Mouse (Mus musculus) liver, embryonic 16.5 days (tissue): ENCODE results near the gene Akr1cl. TPM values are rescaled to one million over a fixed set of nuclear protein-coding genes. Genes with fewer than 3 reads are reported as not detected.
"Not testable (repeated sequence)": the region's sequence is repeated elsewhere in the genome, so short reads cannot be mapped to it uniquely, and the experiment has no call there.

Experiments used
- ATAC-seq: fragments of 200-750 bp; cut with Nextera tagmentation; 2 replicates; pipeline ENCODE4 v1.8.0; 2017; ENCODE audit warnings: low read depth, mild to moderate bottlenecking, moderate number of reproducible peaks, moderate library complexity
- H3K27ac ChIP-seq: fragments of 300-500 bp; sonication (generic); 2 replicates; pipeline ENCODE4 v1.5.1; 2014; ENCODE audit warnings: mild to moderate bottlenecking, low read length
- H3K27me3 ChIP-seq: fragments of 300-500 bp; sonication (generic); 2 replicates; pipeline ENCODE4 v1.6.1; 2014; ENCODE audit warnings: low read depth, low read length, mixed read lengths; ENCODE audit not compliant: control insufficient read depth, insufficient read depth
- H3K36me3 ChIP-seq: fragments of 300-500 bp; sonication (generic); 2 replicates; pipeline ENCODE4 v1.6.1; 2014; ENCODE audit warnings: mild to moderate bottlenecking; ENCODE audit not compliant: control insufficient read depth, insufficient read depth
- H3K4me1 ChIP-seq: fragments of 300-500 bp; sonication (generic); 2 replicates; pipeline ENCODE4 v1.6.1; 2014; ENCODE audit warnings: low read depth, low read length, mixed read lengths; ENCODE audit not compliant: control insufficient read depth
- H3K4me2 ChIP-seq: fragments of 300-500 bp; sonication (generic); 2 replicates; pipeline ENCODE4 v1.6.1; 2014; ENCODE audit warnings: low read depth, low read length, mixed read lengths
- H3K4me3 ChIP-seq: fragments of 300-500 bp; sonication (generic); 2 replicates; pipeline ENCODE4 v1.5.1; 2014; ENCODE audit warnings: low read depth, mild to moderate bottlenecking, low read length
- H3K9ac ChIP-seq: fragments of 300-500 bp; sonication (generic); 2 replicates; pipeline ENCODE4 v1.6.1; 2014; ENCODE audit warnings: low read depth, low read length
- H3K9me3 ChIP-seq: fragments of 300-500 bp; sonication (generic); replicated peaks from 2 replicates; pipeline ENCODE4 v1.6.1; 2016; ENCODE audit warnings: low read length; ENCODE audit not compliant: control insufficient read depth
- WGBS: fragments of 180-500 bp; shearing (Covaris S2); extraction: QIAGEN DNeasy Blood & Tissue Kit; methylation state at CpG from one replicate; pipeline ENCODE4 v1.1.7; 2014; ENCODE audit not compliant: insufficient replicate concordance; 5-methylcytosine and 5-hydroxymethylcytosine counted together
- polyA plus RNA-seq: library from polyadenylated mRNA; unstranded; fragments of >200 nt; fragmentation: Nextera tagmentation; extraction: Ambion mirVana; gene quantifications from 2 replicates; pipeline ENCODE4 v1.2.1, GENCODE M21; 2015

Gene Akr1cl
- polyA plus RNA-seq, 1 experiment from 2014 or later = 0.25 TPM

GRCm38 (mm10) chr1:65050952-65051351 is 18.4 kb upstream of the Akr1cl start, which contains the start of gene Cryge:
Gene Cryge (minus strand): TSS chr1:65051149.
- not testable (repeated sequence) for H3K9me3 ChIP-seq, ATAC-seq
- 74% methylated on average over 10 of the region's 12 CpGs for WGBS

GRCm38 (mm10) chr1:65048781-65049180 is 16.2 kb upstream of the Akr1cl start:
- WGBS = 58% methylated on average over 12 of the region's 12 CpGs
- Histone ChIP-seq H3K9ac (no peak overlapping the region), H3K4me1 (no peaks in the 10 kb centered on the region), H3K9me3 (no peaks in the 10 kb centered on the region), H3K4me2 (no peak overlapping the region), H3K4me3 (no peak overlapping the region), H3K27me3 (no peaks in the 10 kb centered on the region), H3K27ac (no peak overlapping the region), H3K36me3 (no peaks in the 10 kb centered on the region)
- no peak for ATAC-seq

More at GRCm38 (mm10) chr1:65050952-65051351, 18.4 kb upstream of the Akr1cl start, which contains the start of gene Cryge:
- H3K4me3 ChIP-seq, H3K4me2 ChIP-seq, H3K27me3 ChIP-seq, H3K4me1 ChIP-seq, H3K9ac ChIP-seq, H3K36me3 ChIP-seq, H3K27ac ChIP-seq: not testable (repeated sequence)

GRCm38 (mm10) chr1:65046401-65047109 is 14.0 kb upstream of the Akr1cl start:
- no peaks in the 10 kb centered on the region for H3K4me1 ChIP-seq
- no peaks in the 10 kb centered on the region for H3K9me3 ChIP-seq
- ATAC-seq = no peak
- no peaks in the 10 kb centered on the region for H3K27me3 ChIP-seq
- no peaks in the 10 kb centered on the region for H3K36me3 ChIP-seq
- no peak overlapping the region for H3K27ac ChIP-seq
- H3K4me2 ChIP-seq = no peak overlapping the region
- 31% methylated on average over 8 of the region's 8 CpGs for WGBS
- H3K9ac ChIP-seq = no peak overlapping the region
- no peak overlapping the region for H3K4me3 ChIP-seq

- 66% methylated on average over 2 of the region's 2 CpGs for WGBS
- no peaks in the 10 kb centered on the region for H3K36me3 ChIP-seq
- no peaks in the 10 kb centered on the region for H3K9me3 ChIP-seq
- no peak overlapping the region for H3K4me3 ChIP-seq
- H3K4me1 ChIP-seq = no peaks in the 10 kb centered on the region
- no peak for ATAC-seq
- no peak overlapping the region for H3K27ac ChIP-seq
- no peaks in the 10 kb centered on the region for H3K27me3 ChIP-seq
- no peak overlapping the region for H3K4me2 ChIP-seq
- no peak overlapping the region for H3K9ac ChIP-seq
These were observed 10.9 kb upstream of the Akr1cl start for GRCm38 (mm10) chr1:65043433-65043832.

- no peaks in the 10 kb centered on the region for H3K9me3 ChIP-seq
- no peaks in the 10 kb centered on the region for H3K27me3 ChIP-seq
- H3K36me3 ChIP-seq = no peaks in the 10 kb centered on the region
- no peak for ATAC-seq
- H3K9ac ChIP-seq = no peak overlapping the region
- no peak overlapping the region for H3K4me3 ChIP-seq
- no peak overlapping the region for H3K27ac ChIP-seq
- H3K4me2 ChIP-seq = no peak overlapping the region
- no peaks in the 10 kb centered on the region for H3K4me1 ChIP-seq
- 76% methylated on average over 3 of the region's 3 CpGs for WGBS
These were observed 9.3 kb upstream of the Akr1cl start for GRCm38 (mm10) chr1:65041837-65042236.

- no peak for ATAC-seq
- H3K9me3 ChIP-seq = no peaks in the 10 kb centered on the region
- H3K4me2 ChIP-seq = no peak overlapping the region
- WGBS = 59% methylated on average over 6 of the region's 6 CpGs
- H3K9ac ChIP-seq = no peak overlapping the region
- H3K36me3 ChIP-seq = no peaks in the 10 kb centered on the region
- no peaks in the 10 kb centered on the region for H3K4me1 ChIP-seq
- no peak overlapping the region for H3K27ac ChIP-seq
- no peak overlapping the region for H3K4me3 ChIP-seq
- H3K27me3 ChIP-seq = no peaks in the 10 kb centered on the region
These were observed 8.2 kb upstream of the Akr1cl start for GRCm38 (mm10) chr1:65040806-65041205.

- ATAC-seq = no peak
- WGBS = 59% methylated on average over 3 of the region's 3 CpGs
- Histone ChIP-seq H3K4me2 (no peak overlapping the region), H3K4me1 (no peaks in the 10 kb centered on the region), H3K27me3 (no peaks in the 10 kb centered on the region), H3K9ac (no peak overlapping the region), H3K9me3 (no peaks in the 10 kb centered on the region), H3K27ac (no peak overlapping the region), H3K4me3 (no peak overlapping the region), H3K36me3 (no peaks in the 10 kb centered on the region)
These were observed 7.1 kb upstream of the Akr1cl start for GRCm38 (mm10) chr1:65039679-65040078.

- H3K9me3 ChIP-seq = no peaks in the 10 kb centered on the region
- WGBS = 32% methylated on average over 2 of the region's 2 CpGs
- ATAC-seq = no peak
- H3K4me3 ChIP-seq = no peak overlapping the region
- no peaks in the 10 kb centered on the region for H3K27me3 ChIP-seq
- no peaks in the 10 kb centered on the region for H3K4me1 ChIP-seq
- H3K4me2 ChIP-seq = no peak overlapping the region
- no peak overlapping the region for H3K27ac ChIP-seq
- no peaks in the 10 kb centered on the region for H3K36me3 ChIP-seq
- no peak overlapping the region for H3K9ac ChIP-seq
These were observed 5.0 kb upstream of the Akr1cl start for GRCm38 (mm10) chr1:65037542-65037941.

- no peaks in the 10 kb centered on the region for H3K27me3 ChIP-seq
- no peaks in the 10 kb centered on the region for H3K36me3 ChIP-seq
- no peaks in the 10 kb centered on the region for H3K9me3 ChIP-seq
- WGBS = 40% methylated on average over 3 of the region's 3 CpGs
- H3K4me2 ChIP-seq = no peak overlapping the region
- H3K4me3 ChIP-seq = no peak overlapping the region
- no peak overlapping the region for H3K9ac ChIP-seq
- no peaks in the 10 kb centered on the region for H3K4me1 ChIP-seq
- no peak overlapping the region for H3K27ac ChIP-seq
- ATAC-seq = no peak
These were observed 3.0 kb upstream of the Akr1cl start for GRCm38 (mm10) chr1:65035513-65035912.
